Comparison of ENCODE assay signal across 10 mouse cellular contexts in genomic region chr11:61685119-61685725, GRCm38 (mm10). TPM values are rescaled to one million over a fixed set of nuclear protein-coding genes. Genes with fewer than 3 reads are reported as not detected.
DNase-seq lines count a peak whose midpoint lies in the region; ATAC-seq and TF ChIP-seq lines count a peak whose summit lies in the region.
"Had no signal": no experiment of that assay in that cellular context is flagged by ENCODE, and none has a peak within 500 bp of the region (broad histone marks: within the 10 kb centered on the region; RNA-seq: fewer than 3 reads in every experiment).

No protein-coding gene starts in this region.

- no peak overlapping the region for H3K4me2 ChIP-seq in forebrain, embryonic 11.5 days (ENCODE audit: low read depth, low read length, severe bottlenecking)
- H3K4me2 ChIP-seq in lung, embryonic 14.5 days = peak overlapping the region; percentile 70
- peak overlapping the region; percentile 75 for H3K4me2 ChIP-seq in limb, embryonic 13.5 days (replicated peaks)
- H3K4me2 ChIP-seq in stomach, embryonic 14.5 days (replicated peaks; ENCODE audit: low read depth, low read length) = peak overlapping the region; percentile 61

- no peak for ATAC-seq in forebrain, embryonic 11.5 days (replicated peaks; ENCODE audit: low FRiP score)
- ATAC-seq in lung, embryonic 14.5 days (ENCODE audit: insufficient read depth) = peak; percentile 53
- no peak for ATAC-seq in limb, embryonic 13.5 days (ENCODE audit: low FRiP score, low read depth)
- no peak for ATAC-seq in stomach, embryonic 14.5 days (ENCODE audit: insufficient number of reproducible peaks, insufficient read depth, low FRiP score, low read depth)

- no peak overlapping the region for H3K9ac ChIP-seq in forebrain, embryonic 11.5 days (ENCODE audit: low read length)
- no peak overlapping the region for H3K9ac ChIP-seq in lung, embryonic 14.5 days
- no peak overlapping the region for H3K9ac ChIP-seq in limb, embryonic 13.5 days
- no peak overlapping the region for H3K9ac ChIP-seq in stomach, embryonic 14.5 days (replicated peaks; ENCODE audit: low read depth, low read length)

- WGBS in forebrain, embryonic 10.5 days = 79% methylated on average over 8 of the region's 8 CpGs
- WGBS in forebrain, embryonic 11.5 days = 83% methylated on average over 8 of the region's 8 CpGs
- 38% methylated on average over 8 of the region's 8 CpGs for WGBS in lung, embryonic 14.5 days
- 75% methylated on average over 8 of the region's 8 CpGs for WGBS in limb, embryonic 13.5 days
- WGBS in stomach, embryonic 14.5 days = 66% methylated on average over 8 of the region's 8 CpGs

- H3K4me3 ChIP-seq in forebrain, embryonic 10.5 days = peak overlapping the region; percentile 55
- H3K4me3 ChIP-seq in forebrain, embryonic 11.5 days (ENCODE audit: low read depth, low read length) = no peak overlapping the region
- H3K4me3 ChIP-seq in lung, embryonic 14.5 days (ENCODE audit: low read depth, low read length) = peak overlapping the region; percentile 42
- peak overlapping the region; percentile 52 for H3K4me3 ChIP-seq in limb, embryonic 13.5 days
- H3K4me3 ChIP-seq in stomach, embryonic 14.5 days (ENCODE audit: low read depth, low read length) = peak overlapping the region; percentile 41; the same call in 1 of the 2 replicates
- H3K4me3 ChIP-seq: myocyte had no signal

- DNase-seq in forebrain, embryonic 10.5 days (ENCODE audit: extremely low spot score, low spot score) = no peak
- no peak for DNase-seq in forebrain, embryonic 11.5 days (ENCODE audit: low spot score)
- peak; percentile 21 for DNase-seq in lung, embryonic 14.5 days
- DNase-seq in lung, postnatal 10 days = no peak
- DNase-seq in B cell, adult 2 months = no peak
- no peak for DNase-seq in layer of hippocampus, postnatal 25 days (ENCODE audit: extremely low spot score in 1 of 2, low spot score in 1 of 2)
- DNase-seq: gastrocnemius, adult 2 months had no signal

- H3K36me3 ChIP-seq in forebrain, embryonic 10.5 days (replicated peaks) = no peaks in the 10 kb centered on the region; the same call in 1 of the 2 replicates
- no peaks in the 10 kb centered on the region for H3K36me3 ChIP-seq in forebrain, embryonic 11.5 days (ENCODE audit: control insufficient read depth, insufficient read depth, low read length)
- H3K36me3 ChIP-seq in lung, embryonic 14.5 days (ENCODE audit: insufficient read depth) = no peaks in the 10 kb centered on the region
- no peaks in the 10 kb centered on the region for H3K36me3 ChIP-seq in limb, embryonic 13.5 days
- H3K36me3 ChIP-seq in stomach, embryonic 14.5 days (ENCODE audit: control insufficient read depth, insufficient read depth, low read length) = no peaks in the 10 kb centered on the region

- H3K9me3 ChIP-seq in forebrain, embryonic 10.5 days = no peaks in the 10 kb centered on the region
- no peaks in the 10 kb centered on the region for H3K9me3 ChIP-seq in forebrain, embryonic 11.5 days (ENCODE audit: control insufficient read depth, low read length)
- H3K9me3 ChIP-seq in lung, embryonic 14.5 days (ENCODE audit: low read depth, low read length) = no peaks in the 10 kb centered on the region
- H3K9me3 ChIP-seq in limb, embryonic 13.5 days = no peaks in the 10 kb centered on the region
- H3K9me3 ChIP-seq in stomach, embryonic 14.5 days (ENCODE audit: control insufficient read depth, low read depth, low read length) = no peaks in the 10 kb centered on the region

- peaks cover 39% of the 10 kb centered on the region for H3K4me1 ChIP-seq in forebrain, embryonic 10.5 days
- H3K4me1 ChIP-seq in forebrain, embryonic 11.5 days (replicated peaks; ENCODE audit: control insufficient read depth, insufficient read depth, low read length) = 0 out of 2 replicates have a peak, but pooled peaks cover 5% of the 10 kb centered on the region
- 0 out of 2 replicates have a peak, but pooled peaks cover 6% of the 10 kb centered on the region for H3K4me1 ChIP-seq in lung, embryonic 14.5 days (ENCODE audit: insufficient read depth)
- H3K4me1 ChIP-seq in limb, embryonic 13.5 days = peaks cover 18% of the 10 kb centered on the region; the same call in 1 of the 2 replicates
- H3K4me1 ChIP-seq in stomach, embryonic 14.5 days (ENCODE audit: control insufficient read depth, insufficient read depth, low read length) = peaks cover 9% of the 10 kb centered on the region; the same call in 1 of the 2 replicates

- peaks cover 50% of the 10 kb centered on the region for H3K27me3 ChIP-seq in forebrain, embryonic 10.5 days (ENCODE audit: poor library complexity, severe bottlenecking)
- peaks cover 24% of the 10 kb centered on the region for H3K27me3 ChIP-seq in forebrain, embryonic 11.5 days (ENCODE audit: control insufficient read depth, insufficient read depth, low read length)
- peaks cover 35% of the 10 kb centered on the region for H3K27me3 ChIP-seq in lung, embryonic 14.5 days (ENCODE audit: insufficient read depth, low read length)
- peaks cover 36% of the 10 kb centered on the region for H3K27me3 ChIP-seq in limb, embryonic 13.5 days
- H3K27me3 ChIP-seq in stomach, embryonic 14.5 days (ENCODE audit: control insufficient read depth, insufficient read depth, low read length) = peaks cover 12% of the 10 kb centered on the region; the same call in 1 of the 2 replicates

- no peak for TF ChIP-seq CTCF in lung, embryonic 14.5 days (IDR thresholded peaks at IDR 0.05; ENCODE audit: low read depth)

- no peak overlapping the region for H3K27ac ChIP-seq in forebrain, embryonic 10.5 days
- no peak overlapping the region for H3K27ac ChIP-seq in forebrain, embryonic 11.5 days (ENCODE audit: low read depth, low read length)
- peak overlapping the region; percentile 18; the same call in 1 of the 2 replicates for H3K27ac ChIP-seq in lung, embryonic 14.5 days (ENCODE audit: low read depth)
- no peak overlapping the region for H3K27ac ChIP-seq in limb, embryonic 13.5 days
- no peak overlapping the region for H3K27ac ChIP-seq in stomach, embryonic 14.5 days (ENCODE audit: low read length)
- H3K27ac ChIP-seq: gastrocnemius, adult 2 months had no signal

RNA-seq across cellular contexts. Expression of gene Fam83g, which starts 1.3 kb away (rescaled TPM):
- 1.5 and 1.9 TPM in 2 replicates for polyA plus RNA-seq in forebrain, embryonic 10.5 days (2016; fragmentation: Nextera tagmentation; extraction: Ambion mirVana)
- polyA plus RNA-seq in forebrain, embryonic 11.5 days (2014; fragmentation: Nextera tagmentation; extraction: Ambion mirVana) = 0.65 and 0.92 TPM in 2 replicates
- polyA plus RNA-seq in lung, embryonic 14.5 days (2014; fragmentation: Nextera tagmentation; extraction: Ambion mirVana) = 2.1 and 2.2 TPM in 2 replicates
- polyA plus RNA-seq in limb, embryonic 13.5 days (2015; fragmentation: Nextera tagmentation; extraction: Ambion mirVana) = 2.2 and 2.3 TPM in 2 replicates
- polyA plus RNA-seq in stomach, embryonic 14.5 days (2014; fragmentation: Nextera tagmentation; extraction: Ambion mirVana) = 3.2 and 3.4 TPM in 2 replicates
- total RNA-seq in layer of hippocampus, postnatal 25 days (2021) = not detected
- polyA plus RNA-seq: myocyte had no signal

RNA-seq across cellular contexts. Expression of gene Grap, which starts 32.2 kb away (rescaled TPM):
- polyA plus RNA-seq in forebrain, embryonic 10.5 days (2016; fragmentation: Nextera tagmentation; extraction: Ambion mirVana) = 9.0 and 9.8 TPM in 2 replicates
- polyA plus RNA-seq in forebrain, embryonic 11.5 days (2014; fragmentation: Nextera tagmentation; extraction: Ambion mirVana) = 5.6 and 5.9 TPM in 2 replicates
- 27.8 and 29.5 TPM in 2 replicates for polyA plus RNA-seq in lung, embryonic 14.5 days (2014; fragmentation: Nextera tagmentation; extraction: Ambion mirVana)
- polyA plus RNA-seq in limb, embryonic 13.5 days (2015; fragmentation: Nextera tagmentation; extraction: Ambion mirVana) = 6.8 and 7.0 TPM in 2 replicates
- polyA plus RNA-seq in stomach, embryonic 14.5 days (2014; fragmentation: Nextera tagmentation; extraction: Ambion mirVana) = 4.8 and 7.1 TPM in 2 replicates
- 1 to 10 TPM; 4.8 to 6.1 TPM for total RNA-seq in layer of hippocampus, postnatal 25 days (2021)

RNA-seq across cellular contexts. Expression of gene Slc5a10, which starts 35.4 kb away (rescaled TPM):
- 0.07 and 0.12 TPM in 2 replicates for polyA plus RNA-seq in forebrain, embryonic 10.5 days (2016; fragmentation: Nextera tagmentation; extraction: Ambion mirVana)
- polyA plus RNA-seq in forebrain, embryonic 11.5 days (2014; fragmentation: Nextera tagmentation; extraction: Ambion mirVana) = not detected in 2 replicates
- not detected in 2 replicates for polyA plus RNA-seq in lung, embryonic 14.5 days (2014; fragmentation: Nextera tagmentation; extraction: Ambion mirVana)
- polyA plus RNA-seq in limb, embryonic 13.5 days (2015; fragmentation: Nextera tagmentation; extraction: Ambion mirVana) = 0.08 TPM in 1 of 2 replicates, not detected in the other
- polyA plus RNA-seq in stomach, embryonic 14.5 days (2014; fragmentation: Nextera tagmentation; extraction: Ambion mirVana) = not detected in 2 replicates
- total RNA-seq in layer of hippocampus, postnatal 25 days (2021) = under 1 TPM; 0.38 to 0.62 TPM
- total RNA-seq: gastrocnemius, adult 2 months had no signal
